Mouse (Mus musculus) limb, embryonic 12.5 days (tissue): ENCODE results near the gene Pafah2. TPM values are rescaled to one million over a fixed set of nuclear protein-coding genes. Genes with fewer than 3 reads are reported as not detected.

Experiments used
- ATAC-seq: fragments of 200-750 bp; cut with Nextera tagmentation; 2 replicates; pipeline ENCODE4 v1.8.0; 2017; ENCODE audit warnings: low read depth, moderate TSS enrichment; ENCODE audit not compliant: insufficient number of reproducible peaks, insufficient read depth, low FRiP score, low TSS enrichment
- H3K27ac ChIP-seq: fragments of 300-500 bp; sonication (generic); 2 replicates; pipeline ENCODE4 v1.5.1; 2016; ENCODE audit warnings: mild to moderate bottlenecking, moderate library complexity
- H3K27me3 ChIP-seq: fragments of 300-500 bp; sonication (generic); 2 replicates; pipeline ENCODE4 v1.6.1; 2016; ENCODE audit warnings: mild to moderate bottlenecking, moderate library complexity
- H3K36me3 ChIP-seq: fragments of 300-500 bp; sonication (generic); 2 replicates; pipeline ENCODE4 v1.6.1; 2016; ENCODE audit warnings: mild to moderate bottlenecking, moderate library complexity
- H3K4me1 ChIP-seq: fragments of 300-500 bp; sonication (generic); replicated peaks from 2 replicates; pipeline ENCODE4 v1.6.1; 2016
- H3K4me2 ChIP-seq: fragments of 300-500 bp; sonication (generic); 2 replicates; pipeline ENCODE4 v1.6.1; 2016; ENCODE audit warnings: mild to moderate bottlenecking, moderate library complexity
- H3K4me3 ChIP-seq: fragments of 300-500 bp; sonication (generic); replicated peaks from 2 replicates; pipeline ENCODE4 v1.5.1; 2016; ENCODE audit warnings: mild to moderate bottlenecking
- H3K9ac ChIP-seq: fragments of 300-500 bp; sonication (generic); replicated peaks from 2 replicates; pipeline ENCODE4 v1.6.1; 2016; ENCODE audit warnings: mild to moderate bottlenecking, moderate library complexity
- H3K9me3 ChIP-seq: fragments of 300-500 bp; sonication (generic); 2 replicates; pipeline ENCODE4 v1.6.1; 2016; ENCODE audit warnings: mild to moderate bottlenecking, moderate library complexity
- WGBS: fragments of 180-500 bp; shearing (Covaris S2); methylation state at CpG from one replicate; pipeline ENCODE4 v1.1.7; 2016; 5-methylcytosine and 5-hydroxymethylcytosine counted together
- polyA plus RNA-seq: library from polyadenylated mRNA; unstranded; fragments of >200 nt; fragmentation: Nextera tagmentation; extraction: Ambion mirVana; gene quantifications from 2 replicates; pipeline ENCODE4 v1.2.1, GENCODE M21; 2016

Pafah2 gene
- polyA plus RNA-seq, 1 experiment from 2014 or later = 9.7 TPM

- peaks cover 10% of the 10 kb centered on the region for H3K36me3 ChIP-seq
These were observed 70.5 kb downstream of the Pafah2 start for GRCm38 (mm10) chr4:134466381-134467262.

DNA sequence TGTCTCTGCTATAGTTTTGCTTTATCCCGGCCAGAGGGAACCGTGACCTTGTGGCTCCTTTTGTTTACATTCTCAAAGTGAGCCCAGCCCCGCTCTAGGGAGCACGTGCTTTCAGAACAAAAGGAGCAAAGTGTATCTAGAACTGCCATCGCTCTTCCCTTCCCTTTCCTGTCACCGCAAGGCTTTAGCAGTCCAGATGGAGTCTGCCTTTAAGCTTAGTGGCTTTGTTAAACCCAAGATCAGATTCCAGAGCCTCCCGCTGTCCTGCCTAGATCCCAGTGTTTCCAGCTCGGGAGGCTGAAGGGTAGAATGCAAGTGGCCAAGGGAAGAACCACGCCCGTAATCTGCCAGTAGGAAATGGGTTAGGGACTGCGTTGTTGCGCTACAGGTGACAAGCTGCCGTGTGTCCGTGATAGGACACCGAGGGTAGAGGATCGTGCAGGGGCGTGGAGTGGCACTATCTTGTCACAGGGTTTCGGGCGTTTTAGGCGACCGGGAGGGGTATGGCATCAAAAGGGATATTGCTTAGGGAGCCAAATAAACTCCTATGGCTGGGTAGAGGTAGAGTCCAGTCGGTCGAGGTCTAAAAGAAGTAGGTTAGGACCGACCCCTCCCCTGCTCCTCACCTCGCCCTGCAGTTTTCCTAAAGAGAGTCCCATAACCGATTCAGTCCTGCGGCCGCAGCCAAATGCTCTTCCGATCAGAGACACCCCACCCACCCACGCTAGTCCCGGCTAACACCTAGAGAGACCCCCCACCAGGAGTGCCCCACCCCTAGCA is 71.5 kb downstream of the Pafah2 start:
- Histone ChIP-seq H3K4me2 (peak overlapping the region; percentile 88), H3K9me3 (no peaks in the 10 kb centered on the region), H3K27me3 (no peaks in the 10 kb centered on the region; the same call in 1 of the 2 replicates), H3K9ac (peak overlapping the region; percentile 91), H3K36me3 (peaks cover 20% of the 10 kb centered on the region), H3K27ac (peak overlapping the region; percentile 92), H3K4me3 (peak overlapping the region; percentile 98), H3K4me1 (peaks cover 20% of the 10 kb centered on the region)
- peak; percentile 46 for ATAC-seq
- under 1% methylated on average over 31 of the region's 31 CpGs for WGBS

More at GRCm38 (mm10) chr4:134466381-134467262, 70.5 kb downstream of the Pafah2 start:
- no peak overlapping the region for H3K9ac ChIP-seq
- no peak for ATAC-seq
- no peaks in the 10 kb centered on the region; the same call in 1 of the 2 replicates for H3K27me3 ChIP-seq
- no peaks in the 10 kb centered on the region for H3K9me3 ChIP-seq
- peaks cover 20% of the 10 kb centered on the region for H3K4me1 ChIP-seq
- 81% methylated on average over 11 of the region's 11 CpGs for WGBS
- H3K4me3 ChIP-seq = no peak overlapping the region; the same call in 1 of the 2 replicates
- H3K4me2 ChIP-seq = peak overlapping the region; percentile 88
- no peak overlapping the region for H3K27ac ChIP-seq

GRCm38 (mm10) chr4:134468215-134468575 is 72.1 kb downstream of the Pafah2 start, which contains the start of gene Stmn1:
Gene Stmn1 (plus strand): TSS chr4:134468320.
- H3K9ac ChIP-seq = peak within 1 kb of the TSS; percentile 91
- peak within 1 kb of the TSS; percentile 88 for H3K4me2 ChIP-seq
- H3K4me1 ChIP-seq = peaks cover 20% of the 10 kb centered on the region
- peak within 1 kb of the TSS; percentile 98 for H3K4me3 ChIP-seq
- ATAC-seq = peak; percentile 95
- no peaks in the 10 kb centered on the region; the same call in 1 of the 2 replicates for H3K27me3 ChIP-seq
- peaks cover 25% of the 10 kb centered on the region for H3K36me3 ChIP-seq
- WGBS = under 1% methylated on average over 31 of the region's 31 CpGs
- H3K27ac ChIP-seq = peak within 1 kb of the TSS; percentile 92
- H3K9me3 ChIP-seq = no peaks in the 10 kb centered on the region

- Histone ChIP-seq H3K27me3 (no peaks in the 10 kb centered on the region; the same call in 1 of the 2 replicates), H3K27ac (peak overlapping the region; percentile 92), H3K9me3 (no peaks in the 10 kb centered on the region), H3K4me1 (peaks cover 20% of the 10 kb centered on the region), H3K9ac (peak overlapping the region; percentile 91), H3K4me3 (peak overlapping the region; percentile 98), H3K36me3 (peaks cover 27% of the 10 kb centered on the region), H3K4me2 (peak overlapping the region; percentile 88)
- peak; percentile 73 for ATAC-seq
- WGBS = under 1% methylated on average over 68 of the region's 68 CpGs
These were observed 72.6 kb downstream of the Pafah2 start for GRCm38 (mm10) chr4:134468578-134469266.

- Histone ChIP-seq H3K27me3 (no peaks in the 10 kb centered on the region; the same call in 1 of the 2 replicates), H3K4me3 (peak overlapping the region; percentile 98), H3K36me3 (peaks cover 33% of the 10 kb centered on the region), H3K9me3 (no peaks in the 10 kb centered on the region), H3K27ac (0 out of 2 replicates have a peak overlapping the region, but pooled peaks have one; percentile 92), H3K9ac (peak overlapping the region; percentile 91; the same call in 1 of the 2 replicates), H3K4me2 (peak overlapping the region; percentile 88), H3K4me1 (peaks cover 20% of the 10 kb centered on the region)
- WGBS = 32% methylated on average over 6 of the region's 6 CpGs
- ATAC-seq = no peak
These were observed 73.2 kb downstream of the Pafah2 start for GRCm38 (mm10) chr4:134469341-134469796.

GRCm38 (mm10) chr4:134469985-134470384 is 73.9 kb downstream of the Pafah2 start:
- no peaks in the 10 kb centered on the region; the same call in 1 of the 2 replicates for H3K27me3 ChIP-seq
- H3K27ac ChIP-seq = no peak overlapping the region
- no peaks in the 10 kb centered on the region for H3K9me3 ChIP-seq
- ATAC-seq = no peak
- peaks cover 39% of the 10 kb centered on the region for H3K36me3 ChIP-seq
- WGBS = 77% methylated on average over 3 of the region's 3 CpGs
- H3K4me1 ChIP-seq = peaks cover 20% of the 10 kb centered on the region
- H3K4me2 ChIP-seq = peak overlapping the region; percentile 88
- H3K4me3 ChIP-seq = peak overlapping the region; percentile 98
- 0 out of 2 replicates have a peak overlapping the region, but pooled peaks have one; percentile 44 for H3K9ac ChIP-seq

GRCm38 (mm10) chr4:134471469-134471868 is 75.3 kb downstream of the Pafah2 start:
- H3K4me2 ChIP-seq = no peak overlapping the region
- no peak for ATAC-seq
- H3K9me3 ChIP-seq = no peaks in the 10 kb centered on the region
- H3K36me3 ChIP-seq = peaks cover 54% of the 10 kb centered on the region
- H3K9ac ChIP-seq = no peak overlapping the region
- H3K27me3 ChIP-seq = no peaks in the 10 kb centered on the region
- H3K4me3 ChIP-seq = no peak overlapping the region
- H3K4me1 ChIP-seq = peaks cover 18% of the 10 kb centered on the region
- H3K27ac ChIP-seq = no peak overlapping the region

- 80% methylated on average over 4 of the region's 4 CpGs for WGBS
- ATAC-seq = no peak
- H3K27ac ChIP-seq = no peak overlapping the region
- H3K4me3 ChIP-seq = no peak overlapping the region
- no peak overlapping the region for H3K4me2 ChIP-seq
- peaks cover 11% of the 10 kb centered on the region for H3K4me1 ChIP-seq
- no peaks in the 10 kb centered on the region for H3K27me3 ChIP-seq
- no peaks in the 10 kb centered on the region for H3K9me3 ChIP-seq
- peaks cover 63% of the 10 kb centered on the region for H3K36me3 ChIP-seq
- no peak overlapping the region for H3K9ac ChIP-seq
These were observed 77.6 kb downstream of the Pafah2 start for GRCm38 (mm10) chr4:134473764-134474163.

GRCm38 (mm10) chr4:134474240-134474639 is 78.1 kb downstream of the Pafah2 start:
- no peak overlapping the region for H3K9ac ChIP-seq
- H3K27me3 ChIP-seq = no peaks in the 10 kb centered on the region
- no peak for ATAC-seq
- H3K9me3 ChIP-seq = no peaks in the 10 kb centered on the region
- H3K4me1 ChIP-seq = peaks cover 10% of the 10 kb centered on the region
- H3K4me3 ChIP-seq = no peak overlapping the region
- no peak overlapping the region for H3K27ac ChIP-seq
- peaks cover 63% of the 10 kb centered on the region for H3K36me3 ChIP-seq
- WGBS = 69% methylated on average over 8 of the region's 8 CpGs
- no peak overlapping the region for H3K4me2 ChIP-seq

- no peak overlapping the region for H3K27ac ChIP-seq
- H3K4me1 ChIP-seq = no peaks in the 10 kb centered on the region; the same call in 1 of the 2 replicates
- H3K9ac ChIP-seq = no peak overlapping the region
- H3K36me3 ChIP-seq = peaks cover 50% of the 10 kb centered on the region
- no peaks in the 10 kb centered on the region for H3K27me3 ChIP-seq
- H3K4me2 ChIP-seq = no peak overlapping the region
- WGBS = 90% methylated on average over 8 of the region's 8 CpGs
- H3K9me3 ChIP-seq = no peaks in the 10 kb centered on the region
- H3K4me3 ChIP-seq = no peak overlapping the region
- ATAC-seq = no peak
These were observed 80.8 kb downstream of the Pafah2 start for GRCm38 (mm10) chr4:134476899-134477298.
